Mouse (Mus musculus) CD4-positive helper T cell, adult 2 months (primary cell): ENCODE data around the gene Mrgprb1.
"Not testable (repeated sequence)": the region's sequence is repeated elsewhere in the genome, so short reads cannot be mapped to it uniquely, and the experiment has no call there.

Experiments
- DNase-seq: peaks from one replicate; pipeline ENCODE4 v3.0.0-alpha.2; 2012; ENCODE audit warnings: low read depth, missing footprints, low spot score

Mrgprb1 gene

GRCm38 (mm10) chr7:48456242-48456641 is at the start of gene Mrgprb1:
TSS of gene Mrgprb1 (minus strand) at chr7:48456342.
- DNase-seq = no peak

DNA sequence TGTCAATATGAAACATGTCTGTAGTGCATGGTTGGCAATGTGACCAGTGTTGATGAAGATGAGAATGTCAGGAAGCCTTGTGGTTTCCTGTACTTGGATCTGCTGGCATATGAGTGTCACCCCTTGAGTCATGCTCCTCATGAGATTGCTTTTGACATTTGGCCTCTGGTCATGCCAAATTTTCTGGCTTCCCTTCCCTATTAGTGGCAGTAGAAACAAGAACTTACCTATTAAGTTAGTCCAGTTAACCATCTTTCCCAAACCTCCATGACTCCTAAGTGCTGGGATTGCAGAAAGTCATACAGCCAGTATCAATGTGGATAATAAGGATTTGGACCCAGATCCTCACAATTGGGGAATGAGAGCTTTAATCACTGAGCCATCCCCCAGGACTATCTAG is 43.1 kb upstream of the Mrgprb1 start, which contains the start of gene Mrgprx2:
Gene Mrgprx2 (minus strand): TSS at position 101 of the 400 bp plus-strand sequence.
- no peak for DNase-seq

- DNase-seq = no peak
Measured at GRCm38 (mm10) chr7:48436581-48436980, 19.6 kb downstream of the Mrgprb1 start.

- DNase-seq = not testable (repeated sequence)
Measured at GRCm38 (mm10) chr7:48435936-48436335, 20.2 kb downstream of the Mrgprb1 start.
